Mouse (Mus musculus) heart, embryonic 16.5 days (tissue): ENCODE measurements around the gene Mdp1. TPM values are rescaled to one million over a fixed set of nuclear protein-coding genes. Genes with fewer than 3 reads are reported as not detected.

Source experiments
- ATAC-seq: fragments of 200-750 bp; cut with Nextera tagmentation; replicated peaks from 2 replicates; pipeline ENCODE4 v1.8.0; 2017; ENCODE audit warnings: moderate number of reproducible peaks; ENCODE audit not compliant: insufficient read depth, low FRiP score; ENCODE audit errors: extremely low read depth
- H3K27ac ChIP-seq: fragments of 300-500 bp; sonication (generic); 2 replicates; pipeline ENCODE4 v1.5.1; 2014; ENCODE audit warnings: mild to moderate bottlenecking, low read length, control low read depth, moderate library complexity
- H3K27me3 ChIP-seq: fragments of 300-500 bp; sonication (generic); 2 replicates; pipeline ENCODE4 v1.6.1; 2014; ENCODE audit warnings: low read length, mixed read lengths; ENCODE audit not compliant: control insufficient read depth, insufficient read depth
- H3K36me3 ChIP-seq: fragments of 300-500 bp; sonication (generic); 2 replicates; pipeline ENCODE4 v1.6.1; 2014; ENCODE audit not compliant: control insufficient read depth, insufficient read depth
- H3K4me1 ChIP-seq: fragments of 300-500 bp; sonication (generic); 2 replicates; pipeline ENCODE4 v1.6.1; 2014; ENCODE audit warnings: low read length, mixed read lengths; ENCODE audit not compliant: control insufficient read depth, insufficient read depth
- H3K4me2 ChIP-seq: fragments of 300-500 bp; sonication (generic); 2 replicates; pipeline ENCODE4 v1.6.1; 2014; ENCODE audit warnings: low read depth, mild to moderate bottlenecking, control low read depth, low read length
- H3K4me3 ChIP-seq: fragments of 300-500 bp; sonication (generic); 2 replicates; pipeline ENCODE4 v1.5.1; 2014; ENCODE audit warnings: mild to moderate bottlenecking, control low read depth, low read length
- H3K9ac ChIP-seq: fragments of 300-500 bp; sonication (generic); 2 replicates; pipeline ENCODE4 v1.6.1; 2014; ENCODE audit warnings: low read length, control low read depth
- H3K9me3 ChIP-seq: fragments of 300-500 bp; sonication (generic); replicated peaks from 2 replicates; pipeline ENCODE4 v1.6.1; 2016; ENCODE audit warnings: low read length; ENCODE audit not compliant: control insufficient read depth
- WGBS: fragments of 180-500 bp; shearing (Covaris S2); extraction: QIAGEN DNeasy Blood & Tissue Kit; methylation state at CpG from one replicate; pipeline ENCODE4 v1.1.7; 2014; 5-methylcytosine and 5-hydroxymethylcytosine counted together
- polyA plus RNA-seq: library from polyadenylated mRNA; unstranded; fragments of >200 nt; fragmentation: Nextera tagmentation; extraction: Ambion mirVana; gene quantifications from 2 replicates; pipeline ENCODE4 v1.2.1, GENCODE M21; 2015

The Mdp1 gene
- polyA plus RNA-seq, 1 experiment from 2014 or later, result 96.5 TPM

DNA sequence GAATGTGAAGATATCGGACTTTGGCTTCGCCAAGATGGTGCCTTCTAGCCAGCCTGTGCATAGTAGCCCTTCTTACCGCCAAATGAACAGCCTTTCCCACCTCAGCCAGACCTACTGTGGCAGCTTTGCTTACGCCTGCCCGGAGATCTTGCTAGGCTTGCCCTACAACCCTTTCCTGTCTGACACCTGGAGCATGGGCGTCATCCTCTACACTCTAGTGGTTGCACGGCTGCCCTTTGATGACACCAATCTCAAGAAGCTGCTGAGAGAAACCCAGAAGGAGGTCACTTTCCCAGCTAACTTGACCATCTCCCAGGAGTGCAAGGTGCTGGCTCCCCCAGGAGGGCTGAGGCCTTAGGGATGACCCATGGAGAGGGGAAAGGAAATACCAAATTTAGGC lies 8.8 kb downstream of the Mdp1 start:
- WGBS, result 79% methylated on average over 7 of the region's 7 CpGs
- no peak for ATAC-seq

DNA sequence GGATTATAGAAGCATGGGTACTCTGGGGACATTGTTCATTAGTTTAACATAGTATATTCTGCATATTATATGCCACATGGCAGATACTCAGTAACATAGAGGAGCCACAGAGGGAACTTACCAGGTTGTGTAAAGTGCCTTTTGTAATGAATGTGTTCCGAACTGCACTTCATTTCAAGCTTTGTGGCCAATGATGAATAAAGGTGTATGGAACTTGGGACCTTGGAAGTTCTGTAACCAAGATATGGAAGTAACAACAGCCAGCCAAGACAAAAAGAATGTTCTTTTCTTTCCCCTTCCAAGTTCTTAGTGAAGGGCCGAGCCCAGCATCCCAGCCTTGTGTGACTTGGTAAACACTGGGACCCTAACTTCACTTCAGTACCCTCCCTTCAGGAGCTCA lies 10.4 kb downstream of the Mdp1 start, which contains the start of gene Tssk4:
Tssk4 (plus strand) TSS at position 301 of the 400 bp plus-strand sequence.
- Histone ChIP-seq H3K27ac (no peak within 1 kb of the TSS), H3K4me3 (no peak within 1 kb of the TSS), H3K4me1 (peaks cover 7% of the 10 kb centered on the region), H3K9me3 (no peaks in the 10 kb centered on the region), H3K27me3 (no peaks in the 10 kb centered on the region), H3K9ac (no peak within 1 kb of the TSS), H3K4me2 (no peak within 1 kb of the TSS), H3K36me3 (peaks cover 3% of the 10 kb centered on the region; the same call in 1 of the 2 replicates)
- ATAC-seq, result no peak
- 88% methylated on average over 2 of the region's 2 CpGs for WGBS

More for the DNA sequence above, 8.8 kb downstream of the Mdp1 start:
- no peaks in the 10 kb centered on the region for H3K27me3 ChIP-seq
- no peak overlapping the region for H3K27ac ChIP-seq
- no peak overlapping the region for H3K9ac ChIP-seq
- no peaks in the 10 kb centered on the region for H3K36me3 ChIP-seq
- H3K4me1 ChIP-seq, result no peaks in the 10 kb centered on the region
- H3K9me3 ChIP-seq, result no peaks in the 10 kb centered on the region
- no peak overlapping the region for H3K4me3 ChIP-seq
- H3K4me2 ChIP-seq, result no peak overlapping the region

DNA sequence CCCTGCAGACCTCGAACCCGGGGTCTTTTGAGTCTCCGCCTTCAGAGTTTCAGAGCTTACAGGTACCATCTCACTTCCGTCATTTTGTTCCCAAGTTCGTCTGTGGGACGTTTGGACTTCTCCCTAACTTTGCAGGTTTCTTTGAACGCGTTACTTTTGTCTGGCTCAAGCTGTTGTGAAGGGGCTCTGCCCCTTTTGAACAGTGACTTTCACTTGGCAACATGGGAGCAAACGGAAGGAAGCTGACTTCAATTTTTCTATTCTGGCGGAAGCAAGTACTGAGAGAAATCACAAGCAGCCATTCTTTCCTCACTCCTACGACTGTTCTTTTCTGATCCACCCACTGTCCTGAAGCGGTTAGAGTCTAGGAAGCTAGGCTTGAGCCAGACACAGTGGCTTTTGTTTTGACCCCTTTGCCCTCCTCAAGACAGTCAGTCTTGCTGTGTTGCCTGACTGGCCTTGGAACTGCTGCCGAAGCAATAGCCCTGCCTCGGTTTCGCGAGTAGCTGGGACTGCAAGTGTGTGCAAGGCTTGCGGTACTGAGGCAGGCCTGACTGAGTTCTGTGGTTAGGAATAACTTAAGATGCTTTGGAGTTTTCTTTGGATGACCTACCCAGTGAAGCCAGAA lies 15.9 kb downstream of the Mdp1 start:
- peak overlapping the region; percentile 98 for H3K9ac ChIP-seq
- WGBS, result 15% methylated on average over 17 of the region's 17 CpGs
- peaks cover 19% of the 10 kb centered on the region for H3K4me1 ChIP-seq
- peak overlapping the region; percentile 82 for H3K4me2 ChIP-seq
- H3K27ac ChIP-seq, result peak overlapping the region; percentile 97
- peaks cover 23% of the 10 kb centered on the region for H3K36me3 ChIP-seq
- H3K27me3 ChIP-seq, result no peaks in the 10 kb centered on the region
- H3K4me3 ChIP-seq, result peak overlapping the region; percentile 96
- H3K9me3 ChIP-seq, result no peaks in the 10 kb centered on the region
- no peak for ATAC-seq

DNA sequence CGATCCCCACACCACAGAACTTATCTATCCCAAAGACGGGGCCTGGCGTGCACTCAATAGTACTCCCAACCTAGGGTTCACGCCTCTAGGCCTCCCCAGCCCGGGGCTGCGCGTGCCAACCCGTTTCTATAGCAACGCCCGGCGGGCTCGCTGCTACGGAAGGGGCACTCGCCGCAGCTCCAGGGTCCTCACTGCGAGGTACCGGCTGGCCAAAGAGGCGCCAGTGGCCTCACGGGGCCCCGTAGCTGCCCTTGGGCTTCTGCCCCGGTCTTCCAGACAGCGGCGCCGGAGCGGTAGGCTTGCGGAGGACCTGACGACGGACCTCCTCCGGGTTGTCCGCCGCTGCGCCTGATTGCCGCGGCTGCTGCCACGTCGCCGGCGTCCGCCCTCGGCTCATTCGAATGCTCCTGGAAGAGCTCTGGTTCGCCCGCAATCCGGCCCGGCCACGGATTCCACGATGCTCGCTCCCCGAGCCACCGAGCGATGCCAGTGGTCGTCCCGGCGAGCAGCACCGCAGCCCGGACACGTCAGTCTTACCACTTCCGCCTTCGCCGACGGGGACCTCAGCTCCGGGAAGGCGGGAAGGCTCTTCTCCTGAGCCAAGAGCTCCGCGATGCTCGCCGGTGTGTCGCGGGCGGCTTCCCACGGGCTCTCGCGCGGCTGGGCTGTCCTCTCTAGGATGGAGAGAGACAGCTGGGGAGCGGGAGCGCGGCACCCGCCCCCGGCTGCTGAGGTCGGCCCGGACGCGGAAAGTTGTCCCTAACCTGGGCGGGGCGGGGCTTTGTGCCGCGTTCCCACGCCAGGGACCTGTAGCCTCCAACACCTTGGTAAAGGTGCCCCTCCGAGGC lies 17.0 kb downstream of the Mdp1 start, which contains the start of gene Tm9sf1:
Tm9sf1 (minus strand) TSS at position 747 of the 848 bp plus-strand sequence.
- H3K4me3 ChIP-seq, result peak within 1 kb of the TSS; percentile 96
- peak within 1 kb of the TSS; percentile 97 for H3K27ac ChIP-seq
- under 1% methylated on average over 88 of the region's 89 CpGs for WGBS
- H3K9me3 ChIP-seq, result no peaks in the 10 kb centered on the region
- peaks cover 27% of the 10 kb centered on the region for H3K36me3 ChIP-seq
- no peaks in the 10 kb centered on the region for H3K27me3 ChIP-seq
- peaks cover 19% of the 10 kb centered on the region for H3K4me1 ChIP-seq
- H3K4me2 ChIP-seq, result peak within 1 kb of the TSS; percentile 82
- peak; percentile 84 for ATAC-seq
- peak within 1 kb of the TSS; percentile 98 for H3K9ac ChIP-seq

DNA sequence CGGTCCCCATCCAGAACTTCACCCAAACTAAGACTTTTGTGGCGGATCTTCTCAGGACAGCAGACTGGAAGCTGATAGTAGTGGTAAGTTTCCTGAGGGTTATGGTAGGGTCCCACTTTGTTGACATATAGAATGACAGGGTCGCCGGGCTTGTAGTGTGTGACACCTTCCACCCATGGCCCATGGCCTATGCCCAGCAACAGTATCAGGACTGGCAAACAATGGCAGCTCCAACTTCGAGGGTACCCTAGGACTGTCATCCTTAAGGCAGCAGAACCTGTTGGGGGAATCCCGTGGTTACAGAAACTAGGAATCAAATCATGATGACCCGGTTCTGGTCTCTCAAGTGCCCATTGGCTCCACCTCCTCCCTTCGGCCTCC lies 17.6 kb downstream of the Mdp1 start:
- peaks cover 19% of the 10 kb centered on the region for H3K4me1 ChIP-seq
- peak overlapping the region; percentile 96 for H3K4me3 ChIP-seq
- H3K9me3 ChIP-seq, result no peaks in the 10 kb centered on the region
- H3K36me3 ChIP-seq, result peaks cover 34% of the 10 kb centered on the region
- peak overlapping the region; percentile 82 for H3K4me2 ChIP-seq
- H3K27me3 ChIP-seq, result no peaks in the 10 kb centered on the region
- peak; percentile 15 for ATAC-seq
- peak overlapping the region; percentile 97 for H3K27ac ChIP-seq
- H3K9ac ChIP-seq, result peak overlapping the region; percentile 98
- 17% methylated on average over 8 of the region's 8 CpGs for WGBS

DNA sequence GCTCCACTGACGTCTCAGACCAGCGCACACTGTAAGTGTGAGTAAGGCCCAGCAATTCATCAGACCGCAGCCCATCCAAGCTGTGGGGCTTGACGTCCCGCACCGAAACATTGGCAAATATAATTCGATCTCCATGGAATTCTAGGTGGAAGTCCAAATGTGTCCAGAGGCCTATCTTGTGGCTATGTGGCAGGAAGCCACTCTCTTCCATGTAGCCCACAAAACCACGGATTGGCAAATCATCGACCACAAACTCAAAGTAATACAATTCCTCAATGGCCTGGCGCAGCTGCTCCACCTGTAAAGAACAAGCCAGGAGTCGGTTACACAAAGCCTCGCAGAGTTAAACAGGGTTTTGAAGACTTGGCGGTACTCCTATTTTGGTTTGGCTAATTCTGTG lies 19.0 kb downstream of the Mdp1 start:
- Histone ChIP-seq H3K9ac (no peak overlapping the region), H3K4me2 (no peak overlapping the region), H3K4me1 (peaks cover 19% of the 10 kb centered on the region), H3K36me3 (peaks cover 44% of the 10 kb centered on the region), H3K27me3 (no peaks in the 10 kb centered on the region), H3K4me3 (no peak overlapping the region), H3K9me3 (no peaks in the 10 kb centered on the region), H3K27ac (no peak overlapping the region)
- no peak for ATAC-seq
- WGBS, result 93% methylated on average over 13 of the region's 13 CpGs

DNA sequence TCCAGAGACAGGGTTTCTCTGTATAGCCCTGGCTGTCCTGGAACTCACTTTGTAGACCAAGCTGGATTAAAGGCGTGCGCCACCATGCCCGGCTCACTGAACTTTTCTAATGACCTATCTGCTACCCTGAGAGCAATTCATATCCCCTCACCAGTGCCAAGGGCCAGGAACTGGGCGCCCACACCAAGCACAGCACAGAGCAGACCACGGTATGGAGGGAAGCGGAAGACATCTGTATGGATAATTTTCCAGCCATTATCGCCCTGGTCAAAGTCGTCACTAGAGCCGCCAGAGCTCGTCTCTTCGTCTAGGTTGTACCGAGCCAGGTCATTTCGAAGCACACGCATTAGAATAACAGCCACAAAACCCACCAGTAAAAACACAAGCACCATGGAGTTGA lies 19.5 kb downstream of the Mdp1 start:
- Histone ChIP-seq H3K4me1 (peaks cover 23% of the 10 kb centered on the region), H3K4me2 (no peak overlapping the region), H3K27me3 (no peaks in the 10 kb centered on the region), H3K4me3 (no peak overlapping the region), H3K9me3 (no peaks in the 10 kb centered on the region), H3K9ac (no peak overlapping the region), H3K27ac (no peak overlapping the region), H3K36me3 (peaks cover 47% of the 10 kb centered on the region)
- ATAC-seq, result no peak
- 96% methylated on average over 14 of the region's 14 CpGs for WGBS

DNA sequence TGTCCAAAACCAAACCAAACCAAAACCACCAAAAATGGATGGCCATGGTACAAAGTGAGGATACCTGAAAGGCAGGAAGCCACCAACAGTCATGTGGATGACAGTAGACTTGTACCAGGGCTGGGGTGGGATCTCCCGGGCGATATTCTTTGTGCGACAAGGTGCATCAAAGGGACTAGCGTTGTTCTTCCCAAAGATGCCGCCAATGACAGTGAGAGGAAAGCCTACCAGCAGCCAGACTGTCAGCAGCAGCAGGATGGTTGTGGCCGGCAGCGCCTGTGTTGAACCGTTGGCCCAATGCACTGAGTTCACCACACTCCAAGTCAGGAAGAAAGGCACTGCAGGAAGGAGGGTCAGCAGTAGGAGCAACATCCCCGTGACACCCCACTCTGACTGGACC lies 22.5 kb downstream of the Mdp1 start, which contains the start of gene Gm49378:
Gm49378 (minus strand) TSS at position 101 of the 400 bp plus-strand sequence.
- H3K27ac ChIP-seq, result no peak within 1 kb of the TSS
- H3K9ac ChIP-seq, result no peak within 1 kb of the TSS
- H3K9me3 ChIP-seq, result no peaks in the 10 kb centered on the region
- 91% methylated on average over 9 of the region's 9 CpGs for WGBS
- H3K4me2 ChIP-seq, result no peak within 1 kb of the TSS
- no peaks in the 10 kb centered on the region for H3K27me3 ChIP-seq
- H3K4me3 ChIP-seq, result no peak within 1 kb of the TSS
- no peak for ATAC-seq
- peaks cover 17% of the 10 kb centered on the region for H3K4me1 ChIP-seq
- peaks cover 58% of the 10 kb centered on the region for H3K36me3 ChIP-seq

DNA sequence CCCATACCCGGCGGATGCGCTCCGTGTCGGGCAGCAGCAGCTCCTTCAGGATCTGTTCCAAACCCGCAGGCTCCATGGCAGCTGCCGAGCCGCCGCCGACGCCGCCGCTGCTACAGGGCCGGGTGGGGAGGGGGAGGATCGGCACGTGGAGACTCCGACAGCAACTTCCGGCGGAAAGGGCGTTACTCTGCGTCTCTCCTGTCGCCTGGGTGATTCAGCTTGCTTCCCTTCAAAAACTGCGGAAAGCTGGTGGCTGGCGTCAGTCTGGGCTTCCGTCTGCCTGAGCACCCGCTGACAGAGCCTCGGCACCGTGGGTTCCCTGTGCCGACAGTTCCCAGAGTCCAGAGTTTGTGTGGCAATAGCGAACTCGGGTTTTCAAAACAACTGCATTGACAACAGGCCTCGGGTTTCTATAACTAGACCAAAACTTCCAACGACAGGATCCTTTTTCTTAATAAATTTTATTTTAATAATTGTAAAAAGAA lies 24.7 kb downstream of the Mdp1 start, which contains the start of gene Ipo4:
Ipo4 (minus strand) TSS at position 435 of the 485 bp plus-strand sequence.
- Histone ChIP-seq H3K36me3 (peaks cover 71% of the 10 kb centered on the region), H3K4me1 (peaks cover 11% of the 10 kb centered on the region), H3K9me3 (no peaks in the 10 kb centered on the region), H3K9ac (peak within 1 kb of the TSS; percentile 84), H3K4me2 (peak within 1 kb of the TSS; percentile 89), H3K4me3 (peak within 1 kb of the TSS; percentile 81), H3K27ac (peak within 1 kb of the TSS; percentile 69), H3K27me3 (no peaks in the 10 kb centered on the region)
- under 1% methylated on average over 33 of the region's 33 CpGs for WGBS
- peak; percentile 88 for ATAC-seq
